Mouse (Mus musculus) forebrain, embryonic 11.5 days (tissue): ENCODE data around the gene Wasl. TPM values are rescaled to one million over a fixed set of nuclear protein-coding genes. Genes with fewer than 3 reads are reported as not detected.

Experiments
- ATAC-seq: fragments of 200-750 bp; cut with Nextera tagmentation; replicated peaks from 2 replicates; pipeline ENCODE4 v1.8.0; 2017; ENCODE audit warnings: moderate TSS enrichment; ENCODE audit not compliant: low FRiP score
- DNase-seq: peaks from one replicate; pipeline ENCODE4 v3.0.0-alpha.2; 2017; ENCODE audit warnings: low spot score
- H3K27ac ChIP-seq: fragments of 300-500 bp; sonication (generic); 2 replicates; pipeline ENCODE4 v1.5.1; 2014; ENCODE audit warnings: low read depth, low read length
- H3K27me3 ChIP-seq: fragments of 300-500 bp; sonication (generic); 2 replicates; pipeline ENCODE4 v1.6.1; 2014; ENCODE audit warnings: mild to moderate bottlenecking, low read length, mixed read lengths; ENCODE audit not compliant: control insufficient read depth, insufficient read depth
- H3K36me3 ChIP-seq: fragments of 300-500 bp; sonication (generic); 2 replicates; pipeline ENCODE4 v1.6.1; 2014; ENCODE audit warnings: mild to moderate bottlenecking, low read length, moderate library complexity, mixed read lengths; ENCODE audit not compliant: control insufficient read depth, insufficient read depth
- H3K4me1 ChIP-seq: fragments of 300-500 bp; sonication (generic); replicated peaks from 2 replicates; pipeline ENCODE4 v1.6.1; 2014; ENCODE audit warnings: low read length, mixed read lengths; ENCODE audit not compliant: control insufficient read depth, insufficient read depth
- H3K4me2 ChIP-seq: fragments of 300-500 bp; sonication (generic); 2 replicates; pipeline ENCODE4 v1.6.1; 2014; ENCODE audit warnings: low read depth, mild to moderate bottlenecking, low read length, moderate library complexity, mixed read lengths; ENCODE audit not compliant: severe bottlenecking
- H3K4me3 ChIP-seq: fragments of 300-500 bp; sonication (generic); 2 replicates; pipeline ENCODE4 v1.5.1; 2014; ENCODE audit warnings: low read depth, low read length
- H3K9ac ChIP-seq: fragments of 300-500 bp; sonication (generic); 2 replicates; pipeline ENCODE4 v1.6.1; 2014; ENCODE audit warnings: low read length
- H3K9me3 ChIP-seq: fragments of 300-500 bp; sonication (generic); 2 replicates; pipeline ENCODE4 v1.6.1; 2016; ENCODE audit warnings: low read length, mixed read lengths; ENCODE audit not compliant: control insufficient read depth
- whole genome bisulfite sequencing: fragments of 180-500 bp; shearing (Covaris S2); extraction: QIAGEN DNeasy Blood & Tissue Kit; methylation state at CpG from one replicate; pipeline ENCODE4 v1.1.7; 2014; 5-methylcytosine and 5-hydroxymethylcytosine counted together
- polyA plus RNA-seq: library from polyadenylated mRNA; unstranded; fragments of >200 nt; fragmentation: Nextera tagmentation; extraction: Ambion mirVana; gene quantifications from 2 replicates; pipeline ENCODE4 v1.2.1, GENCODE M21; 2014

The Wasl gene
- polyA plus RNA-seq, 1 experiment from 2014 or later = 64.0 TPM

GRCm38 (mm10) chr6:24570278-24570677, 94.5 kb downstream of the Wasl start:
- H3K9ac ChIP-seq = no peak overlapping the region
- 78% methylated on average over 11 of the region's 11 CpGs for WGBS
- H3K9me3 ChIP-seq = no peaks in the 10 kb centered on the region
- no peak overlapping the region for H3K27ac ChIP-seq
- no peak overlapping the region for H3K4me3 ChIP-seq
- no peaks in the 10 kb centered on the region for H3K4me1 ChIP-seq
- DNase-seq (no peak), ATAC-seq (no peak)
- no peak overlapping the region for H3K4me2 ChIP-seq
- no peaks in the 10 kb centered on the region for H3K36me3 ChIP-seq
- no peaks in the 10 kb centered on the region for H3K27me3 ChIP-seq

GRCm38 (mm10) chr6:24569711-24570110, 95.1 kb downstream of the Wasl start:
- no peak overlapping the region for H3K4me2 ChIP-seq
- H3K9ac ChIP-seq = no peak overlapping the region
- H3K9me3 ChIP-seq = no peaks in the 10 kb centered on the region
- ATAC-seq (no peak), DNase-seq (no peak)
- no peaks in the 10 kb centered on the region for H3K27me3 ChIP-seq
- no peak overlapping the region for H3K4me3 ChIP-seq
- 83% methylated on average over 1 of the region's 1 CpGs for WGBS
- no peaks in the 10 kb centered on the region for H3K36me3 ChIP-seq
- H3K4me1 ChIP-seq = no peaks in the 10 kb centered on the region
- no peak overlapping the region for H3K27ac ChIP-seq

DNA sequence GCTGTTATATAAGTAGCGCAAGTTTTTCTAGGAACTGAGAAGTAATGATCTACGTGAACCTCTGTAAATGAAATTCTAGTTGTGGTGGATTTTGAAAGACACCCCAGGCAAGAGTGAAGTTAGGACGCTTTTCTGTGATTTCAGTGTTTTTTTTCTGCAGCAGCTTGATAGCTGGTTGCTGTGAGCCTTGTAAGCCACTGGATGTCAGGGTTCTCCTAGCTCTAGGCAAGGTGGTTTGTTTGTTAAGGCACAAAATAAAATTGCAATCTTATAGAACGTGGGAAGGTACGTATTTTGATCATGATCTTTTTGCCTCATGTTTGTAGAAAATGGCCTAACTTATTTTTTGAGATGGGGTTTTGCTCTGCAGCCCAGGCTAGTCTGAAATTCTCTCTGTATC, 95.8 kb downstream of the Wasl start:
- 90% methylated on average over 5 of the region's 5 CpGs for WGBS
- ATAC-seq = no peak
- no peaks in the 10 kb centered on the region for H3K27me3 ChIP-seq

DNA sequence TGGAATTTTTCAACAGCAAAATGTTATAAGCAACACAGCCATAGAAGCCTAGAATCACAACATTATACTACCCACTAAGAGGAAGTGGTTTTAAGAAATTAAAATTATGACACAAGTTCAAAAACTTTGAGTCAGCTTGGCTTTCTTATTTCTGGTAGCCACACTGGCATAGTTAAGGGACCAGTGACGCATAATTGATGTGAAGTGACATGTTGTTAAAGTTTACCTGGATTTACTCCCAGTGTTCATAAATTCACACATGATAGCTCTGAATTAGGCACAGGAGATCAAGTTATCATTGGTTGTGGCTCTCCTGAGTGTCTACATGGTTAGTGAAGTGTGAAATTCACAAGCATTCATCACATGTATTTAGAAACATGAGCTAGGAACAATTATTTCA, 99.9 kb downstream of the Wasl start:
- no peak overlapping the region for H3K9ac ChIP-seq
- no peaks in the 10 kb centered on the region for H3K4me1 ChIP-seq
- ATAC-seq (no peak), DNase-seq (no peak)
- H3K36me3 ChIP-seq = no peaks in the 10 kb centered on the region
- WGBS = 90% methylated on average over 1 of the region's 1 CpGs
- H3K9me3 ChIP-seq = no peaks in the 10 kb centered on the region
- H3K27me3 ChIP-seq = no peaks in the 10 kb centered on the region
- no peak overlapping the region for H3K4me2 ChIP-seq
- H3K4me3 ChIP-seq = no peak overlapping the region
- no peak overlapping the region for H3K27ac ChIP-seq

More for the DNA sequence above, 95.8 kb downstream of the Wasl start:
- DNase-seq = no peak
- Histone ChIP-seq H3K27ac (no peak overlapping the region), H3K4me3 (no peak overlapping the region), H3K4me2 (no peak overlapping the region), H3K4me1 (no peaks in the 10 kb centered on the region), H3K9ac (no peak overlapping the region), H3K9me3 (no peaks in the 10 kb centered on the region), H3K36me3 (no peaks in the 10 kb centered on the region)

DNA sequence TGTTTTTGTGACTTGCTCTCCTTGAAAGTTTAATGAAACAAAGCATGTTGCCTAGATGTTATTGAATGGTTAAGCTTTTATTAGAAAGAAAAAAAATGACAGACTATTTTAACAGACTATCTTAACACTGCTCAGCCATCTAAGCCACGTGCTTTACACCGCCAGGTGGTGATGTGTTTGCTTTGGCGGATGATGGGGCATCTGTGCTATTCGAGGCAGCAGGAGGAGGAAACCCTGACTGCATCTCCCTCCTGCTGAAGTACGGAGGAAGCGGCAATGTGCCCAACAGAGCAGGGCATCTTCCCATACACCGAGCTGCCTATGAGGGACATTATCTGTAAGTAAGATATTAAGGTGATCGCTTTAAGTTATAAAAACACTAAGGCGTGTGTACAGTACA, 100.7 kb downstream of the Wasl start:
- Histone ChIP-seq H3K4me1 (no peaks in the 10 kb centered on the region), H3K27ac (no peak overlapping the region), H3K36me3 (no peaks in the 10 kb centered on the region), H3K27me3 (no peaks in the 10 kb centered on the region), H3K4me3 (no peak overlapping the region), H3K9ac (no peak overlapping the region), H3K4me2 (no peak overlapping the region), H3K9me3 (no peaks in the 10 kb centered on the region)
- WGBS = 77% methylated on average over 9 of the region's 9 CpGs
- ATAC-seq = no peak
- no peak for DNase-seq

Other genes with a start within 250 kb of the Wasl start
- 0.47 and 0.55 TPM in 2 replicates for gene Iqub, start 149.9 kb downstream of the Wasl start, polyA plus RNA-seq
- gene Ndufa5, start 137.0 kb downstream of the Wasl start, polyA plus RNA-seq = 203 and 232 TPM in 2 replicates
- gene Asb15, start 136.9 kb downstream of the Wasl start, polyA plus RNA-seq = not detected in 2 replicates
- gene Lmod2, start 67.2 kb downstream of the Wasl start, polyA plus RNA-seq = not detected in 2 replicates
- 0.08 TPM in 1 of 2 replicates, not detected in the other for gene Hyal6, start 68.2 kb upstream of the Wasl start, polyA plus RNA-seq
- not detected in 2 replicates for gene Hyal4, start 83.3 kb upstream of the Wasl start, polyA plus RNA-seq
- gene Spam1, start 126.2 kb upstream of the Wasl start, polyA plus RNA-seq = not detected in 2 replicates
- gene Hyal5, start 193.0 kb upstream of the Wasl start, polyA plus RNA-seq = not detected in 2 replicates